Mouse (Mus musculus): Measurements from ENCODE around the gene Fos. TPM values are rescaled to one million over a fixed set of nuclear protein-coding genes. Genes with fewer than 3 reads are reported as not detected.
A peak's percentile ranks its signal among the peaks of the same experiment; 100 is the strongest.

Gene Fos
- polyA plus RNA-seq, 1 experiment: 37.8 TPM

DNA sequence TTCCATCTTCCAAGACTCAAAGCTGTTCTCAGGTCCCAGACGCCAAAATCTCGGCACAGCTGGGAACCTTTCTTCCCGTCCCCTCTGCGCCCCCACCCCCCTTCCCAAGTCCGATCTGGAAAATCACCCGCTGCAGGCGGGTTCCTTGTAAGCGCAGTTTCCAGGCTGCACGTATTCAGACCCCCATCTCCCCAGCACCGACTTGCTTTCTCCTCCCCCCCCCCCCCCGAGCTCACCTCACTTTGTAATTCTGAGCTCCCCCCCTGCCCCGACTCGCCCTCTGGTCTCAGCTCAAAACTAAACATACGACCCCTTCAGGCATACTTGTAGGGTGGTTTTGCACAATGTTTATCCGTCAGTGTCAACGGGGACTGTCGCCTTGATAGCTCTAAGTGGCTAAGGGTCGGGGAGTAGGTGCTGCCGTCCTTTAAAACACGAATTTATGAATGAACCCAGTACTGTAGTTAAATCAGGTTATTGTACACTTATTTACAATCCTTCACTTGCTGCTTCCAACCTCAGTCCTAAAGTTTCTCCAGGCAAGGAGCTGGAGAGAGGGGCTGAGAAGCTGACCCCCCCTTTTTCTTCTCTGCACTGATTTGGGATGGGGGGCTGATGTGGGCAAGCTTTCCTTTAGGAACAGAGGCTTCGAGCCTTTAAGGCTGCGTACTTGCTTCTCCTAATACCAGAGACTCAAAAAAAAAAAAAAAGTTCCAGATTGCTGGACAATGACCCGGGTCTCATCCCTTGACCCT, 857 bp upstream of the Fos start:
- WGBS: under 1% methylated on average over 23 of the region's 23 CpGs
- TF ChIP-seq POLR2A (IDR thresholded peaks at IDR 0.05; ENCODE audit: borderline replicate concordance, extremely low read depth, low read depth, low read length) (no peak), CTCF (IDR thresholded peaks at IDR 0.05; ENCODE audit: insufficient read depth, low read length) (no peak)
- Histone ChIP-seq H3K4me3 (replicated peaks; ENCODE audit: extremely low read depth, low read depth, low read length) (peak overlapping the region; percentile 63), H3K4me1 (ENCODE audit: control insufficient read depth, insufficient read depth, low read length) (peaks cover 3% of the 10 kb centered on the region; the same call in 1 of the 2 replicates)
- no peak for DNase-seq

DNA sequence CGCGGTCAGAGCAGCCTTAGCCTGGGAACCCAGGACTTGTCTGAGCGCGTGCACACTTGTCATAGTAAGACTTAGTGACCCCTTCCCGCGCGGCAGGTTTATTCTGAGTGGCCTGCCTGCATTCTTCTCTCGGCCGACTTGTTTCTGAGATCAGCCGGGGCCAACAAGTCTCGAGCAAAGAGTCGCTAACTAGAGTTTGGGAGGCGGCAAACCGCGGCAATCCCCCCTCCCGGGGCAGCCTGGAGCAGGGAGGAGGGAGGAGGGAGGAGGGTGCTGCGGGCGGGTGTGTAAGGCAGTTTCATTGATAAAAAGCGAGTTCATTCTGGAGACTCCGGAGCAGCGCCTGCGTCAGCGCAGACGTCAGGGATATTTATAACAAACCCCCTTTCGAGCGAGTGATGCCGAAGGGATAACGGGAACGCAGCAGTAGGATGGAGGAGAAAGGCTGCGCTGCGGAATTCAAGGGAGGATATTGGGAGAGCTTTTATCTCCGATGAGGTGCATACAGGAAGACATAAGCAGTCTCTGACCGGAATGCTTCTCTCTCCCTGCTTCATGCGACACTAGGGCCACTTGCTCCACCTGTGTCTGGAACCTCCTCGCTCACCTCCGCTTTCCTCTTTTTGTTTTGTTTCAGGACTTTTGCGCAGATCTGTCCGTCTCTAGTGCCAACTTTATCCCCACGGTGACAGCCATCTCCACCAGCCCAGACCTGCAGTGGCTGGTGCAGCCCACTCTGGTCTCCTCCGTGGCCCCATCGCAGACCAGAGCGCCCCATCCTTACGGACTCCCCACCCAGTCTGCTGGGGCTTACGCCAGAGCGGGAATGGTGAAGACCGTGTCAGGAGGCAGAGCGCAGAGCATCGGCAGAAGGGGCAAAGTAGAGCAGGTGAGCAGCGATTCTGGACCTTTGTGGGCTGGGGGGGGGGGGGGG, 875 bp downstream of the Fos start:
- H3K4me3 ChIP-seq (replicated peaks; ENCODE audit: extremely low read depth, low read depth, low read length): peak overlapping the region; percentile 74

DNA sequence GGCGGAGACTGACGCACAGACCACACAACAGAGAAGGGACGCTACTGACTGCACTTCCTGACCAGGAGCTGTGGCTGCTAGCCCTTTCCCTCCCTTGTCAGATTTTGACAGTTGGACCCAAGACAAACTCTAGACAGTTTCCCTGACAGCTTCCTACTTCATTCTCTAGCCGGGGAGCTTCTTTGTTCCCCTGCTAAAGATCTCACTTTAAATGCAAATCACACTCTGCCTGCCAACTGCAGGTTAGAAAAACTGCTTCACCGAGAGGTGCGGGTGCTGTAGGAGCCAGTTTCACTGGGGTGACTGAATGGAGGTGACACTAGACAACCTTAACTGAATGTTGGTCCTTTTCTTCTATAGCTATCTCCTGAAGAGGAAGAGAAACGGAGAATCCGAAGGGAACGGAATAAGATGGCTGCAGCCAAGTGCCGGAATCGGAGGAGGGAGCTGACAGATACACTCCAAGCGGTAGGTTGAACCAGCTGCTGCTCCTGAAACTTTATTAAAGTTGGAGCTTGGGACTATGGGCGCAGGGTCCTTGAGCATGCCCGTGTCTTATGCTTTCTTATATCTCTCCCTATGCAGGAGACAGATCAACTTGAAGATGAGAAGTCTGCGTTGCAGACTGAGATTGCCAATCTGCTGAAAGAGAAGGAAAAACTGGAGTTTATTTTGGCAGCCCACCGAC, 1.7 kb downstream of the Fos start:
- WGBS: 58% methylated on average over 14 of the region's 16 CpGs
- no peak for DNase-seq
- Histone ChIP-seq H3K4me3 (replicated peaks; ENCODE audit: extremely low read depth, low read depth, low read length) (peak overlapping the region; percentile 3), H3K4me1 (ENCODE audit: control insufficient read depth, insufficient read depth, low read length) (peaks cover 3% of the 10 kb centered on the region; the same call in 1 of the 2 replicates)
- TF ChIP-seq CTCF (IDR thresholded peaks at IDR 0.05; ENCODE audit: insufficient read depth, low read length) (no peak), POLR2A (IDR thresholded peaks at IDR 0.05; ENCODE audit: borderline replicate concordance, extremely low read depth, low read depth, low read length) (no peak)

More for the DNA sequence above, 875 bp downstream of the Fos start:
- peak; percentile 69 for DNase-seq
- TF ChIP-seq POLR2A (IDR thresholded peaks at IDR 0.05; ENCODE audit: borderline replicate concordance, extremely low read depth, low read depth, low read length) (no peak; the same call in 1 of the 2 replicates), CTCF (IDR thresholded peaks at IDR 0.05; ENCODE audit: insufficient read depth, low read length) (no peak)
- 2% methylated on average over 49 of the region's 49 CpGs for WGBS
- H3K4me1 ChIP-seq (ENCODE audit: control insufficient read depth, insufficient read depth, low read length): peaks cover 3% of the 10 kb centered on the region; the same call in 1 of the 2 replicates

DNA sequence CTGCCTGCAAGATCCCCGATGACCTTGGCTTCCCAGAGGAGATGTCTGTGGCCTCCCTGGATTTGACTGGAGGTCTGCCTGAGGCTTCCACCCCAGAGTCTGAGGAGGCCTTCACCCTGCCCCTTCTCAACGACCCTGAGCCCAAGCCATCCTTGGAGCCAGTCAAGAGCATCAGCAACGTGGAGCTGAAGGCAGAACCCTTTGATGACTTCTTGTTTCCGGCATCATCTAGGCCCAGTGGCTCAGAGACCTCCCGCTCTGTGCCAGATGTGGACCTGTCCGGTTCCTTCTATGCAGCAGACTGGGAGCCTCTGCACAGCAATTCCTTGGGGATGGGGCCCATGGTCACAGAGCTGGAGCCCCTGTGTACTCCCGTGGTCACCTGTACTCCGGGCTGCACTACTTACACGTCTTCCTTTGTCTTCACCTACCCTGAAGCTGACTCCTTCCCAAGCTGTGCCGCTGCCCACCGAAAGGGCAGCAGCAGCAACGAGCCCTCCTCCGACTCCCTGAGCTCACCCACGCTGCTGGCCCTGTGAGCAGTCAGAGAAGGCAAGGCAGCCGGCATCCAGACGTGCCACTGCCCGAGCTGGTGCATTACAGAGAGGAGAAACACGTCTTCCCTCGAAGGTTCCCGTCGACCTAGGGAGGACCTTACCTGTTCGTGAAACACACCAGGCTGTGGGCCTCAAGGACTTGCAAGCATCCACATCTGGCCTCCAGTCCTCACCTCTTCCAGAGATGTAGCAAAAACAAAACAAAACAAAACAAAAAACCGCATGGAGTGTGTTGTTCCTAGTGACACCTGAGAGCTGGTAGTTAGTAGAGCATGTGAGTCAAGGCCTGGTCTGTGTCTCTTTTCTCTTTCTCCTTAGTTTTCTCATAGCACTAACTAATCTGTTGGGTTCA, 2.5 kb downstream of the Fos start:
- WGBS: 74% methylated on average over 23 of the region's 23 CpGs
- no peak for DNase-seq
- peaks cover 3% of the 10 kb centered on the region; the same call in 1 of the 2 replicates for H3K4me1 ChIP-seq (ENCODE audit: control insufficient read depth, insufficient read depth, low read length)
- peak overlapping the region; percentile 4 for H3K4me3 ChIP-seq (replicated peaks; ENCODE audit: extremely low read depth, low read depth, low read length)
- TF ChIP-seq POLR2A (IDR thresholded peaks at IDR 0.05; ENCODE audit: borderline replicate concordance, extremely low read depth, low read depth, low read length): no peak
- no peak for TF ChIP-seq CTCF (IDR thresholded peaks at IDR 0.05; ENCODE audit: insufficient read depth, low read length)

DNA sequence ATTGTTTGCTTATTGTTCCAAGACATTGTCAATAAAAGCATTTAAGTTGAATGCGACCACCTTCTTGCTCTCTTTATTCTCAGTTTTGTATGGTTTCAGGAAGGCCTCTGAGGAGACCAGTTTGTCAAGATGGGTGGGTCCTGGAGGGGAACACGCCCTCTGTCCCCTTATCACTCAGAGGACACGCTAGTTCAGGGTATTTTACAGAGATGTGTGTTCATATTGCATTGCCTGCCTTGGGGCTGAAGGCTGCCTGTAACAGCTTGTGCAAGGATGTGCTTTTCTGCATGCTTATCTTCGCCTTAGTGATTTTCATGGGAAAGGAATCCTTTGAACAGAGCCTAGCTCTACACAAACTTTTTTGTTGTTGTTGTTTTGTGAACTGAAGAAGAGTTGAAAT, 3.5 kb downstream of the Fos start:
- TF ChIP-seq CTCF (IDR thresholded peaks at IDR 0.05; ENCODE audit: insufficient read depth, low read length) (no peak), POLR2A (IDR thresholded peaks at IDR 0.05; ENCODE audit: borderline replicate concordance, extremely low read depth, low read depth, low read length) (0 out of 2 replicates have a peak, but pooled peaks have one; percentile 20)
- no peak for DNase-seq
- H3K4me1 ChIP-seq (ENCODE audit: control insufficient read depth, insufficient read depth, low read length): peaks cover 3% of the 10 kb centered on the region; the same call in 1 of the 2 replicates
- 81% methylated on average over 4 of the region's 4 CpGs for WGBS
- H3K4me3 ChIP-seq (replicated peaks; ENCODE audit: extremely low read depth, low read depth, low read length): no peak overlapping the region

DNA sequence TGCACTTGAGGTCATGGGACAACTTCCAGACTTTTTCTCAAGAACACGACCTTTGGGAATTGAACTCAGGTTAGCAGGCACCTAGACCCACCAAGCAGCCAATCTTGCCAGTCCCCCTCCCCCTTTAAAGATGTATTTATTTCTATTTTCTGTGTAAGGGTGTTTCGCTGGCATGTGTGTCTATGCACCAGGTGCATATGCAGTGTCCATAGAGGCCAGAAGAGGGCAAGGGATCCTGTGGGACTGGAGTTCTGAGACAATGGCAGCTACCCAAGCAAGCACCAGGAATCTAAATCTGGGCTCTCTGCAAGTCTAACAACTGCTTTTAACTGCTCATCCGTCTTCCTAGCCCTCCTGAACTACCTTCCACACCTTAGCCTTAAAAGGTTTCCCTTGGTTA, 4.1 kb downstream of the Fos start:
- Histone ChIP-seq H3K4me3 (replicated peaks; ENCODE audit: extremely low read depth, low read depth, low read length) (no peak overlapping the region), H3K4me1 (ENCODE audit: control insufficient read depth, insufficient read depth, low read length) (peaks cover 3% of the 10 kb centered on the region; the same call in 1 of the 2 replicates)
- no peak for TF ChIP-seq CTCF (IDR thresholded peaks at IDR 0.05; ENCODE audit: insufficient read depth, low read length)
- TF ChIP-seq POLR2A (IDR thresholded peaks at IDR 0.05; ENCODE audit: borderline replicate concordance, extremely low read depth, low read depth, low read length): 0 out of 2 replicates have a peak, but pooled peaks have one; percentile 46
- no peak for DNase-seq
- WGBS: 81% methylated on average over 3 of the region's 3 CpGs

DNA sequence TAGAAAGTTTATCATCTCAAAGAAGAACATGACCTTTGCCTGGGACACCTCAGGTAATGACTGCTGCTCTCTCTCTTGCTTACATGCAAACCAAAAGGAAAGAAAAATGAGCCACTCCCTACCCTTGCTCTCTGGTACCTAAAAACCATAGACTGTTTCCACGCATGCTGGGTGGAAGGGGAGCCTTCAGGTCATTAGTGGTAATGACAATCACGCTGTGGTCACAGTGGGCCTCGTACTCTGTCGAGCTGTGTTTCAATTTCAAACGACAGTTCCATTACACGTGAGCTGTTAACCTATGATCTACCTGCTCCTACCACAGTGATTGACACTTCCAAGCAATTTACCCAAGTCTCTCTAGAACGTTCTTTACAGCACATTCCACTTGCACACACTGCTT, 5.0 kb downstream of the Fos start:
- TF ChIP-seq POLR2A (IDR thresholded peaks at IDR 0.05; ENCODE audit: borderline replicate concordance, extremely low read depth, low read depth, low read length): no peak
- TF ChIP-seq CTCF (IDR thresholded peaks at IDR 0.05; ENCODE audit: insufficient read depth, low read length): no peak
- Histone ChIP-seq H3K4me1 (ENCODE audit: control insufficient read depth, insufficient read depth, low read length) (peaks cover 3% of the 10 kb centered on the region; the same call in 1 of the 2 replicates), H3K4me3 (replicated peaks; ENCODE audit: extremely low read depth, low read depth, low read length) (no peak overlapping the region)
- WGBS: 76% methylated on average over 7 of the region's 7 CpGs
- no peak for DNase-seq

DNA sequence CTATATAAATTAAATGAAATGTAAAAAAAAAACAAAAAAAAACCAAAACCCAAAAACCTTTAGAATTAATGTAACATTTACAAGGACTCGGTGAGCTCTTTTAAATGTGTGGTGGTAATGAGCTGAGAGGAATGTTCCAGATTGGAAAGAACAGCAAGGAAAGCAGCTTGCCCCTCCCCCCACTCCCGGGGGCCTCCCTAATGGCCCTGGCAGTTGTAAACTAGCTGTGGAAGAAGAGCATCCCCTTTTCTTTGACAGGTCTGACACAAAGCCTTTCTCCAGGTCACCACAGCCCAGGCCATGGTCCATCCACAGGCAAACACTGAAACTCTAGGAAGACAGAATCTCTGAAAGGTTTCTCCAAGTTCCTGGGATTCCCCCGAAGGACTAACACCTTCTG, 5.5 kb downstream of the Fos start:
- Histone ChIP-seq H3K4me1 (ENCODE audit: control insufficient read depth, insufficient read depth, low read length) (peaks cover 3% of the 10 kb centered on the region; the same call in 1 of the 2 replicates), H3K4me3 (replicated peaks; ENCODE audit: extremely low read depth, low read depth, low read length) (no peak overlapping the region)
- DNase-seq: no peak
- WGBS: 39% methylated on average over 3 of the region's 3 CpGs
- TF ChIP-seq CTCF (IDR thresholded peaks at IDR 0.05; ENCODE audit: insufficient read depth, low read length) (no peak), POLR2A (IDR thresholded peaks at IDR 0.05; ENCODE audit: borderline replicate concordance, extremely low read depth, low read depth, low read length) (no peak)
